Mouse (Mus musculus) CH12.LX (cell line): ENCODE data around the gene Ascl5. TPM values are rescaled to one million over a fixed set of nuclear protein-coding genes. Genes with fewer than 3 reads are reported as not detected.

Experiments used
- DNase-seq: peaks from one replicate; pipeline ENCODE4 v3.0.0-alpha.2; 2013; ENCODE audit errors: extremely low read depth
- H3K27ac ChIP-seq: 2 replicates; pipeline ENCODE4 v1.5.1; 2012; ENCODE audit warnings: low read depth, mild to moderate bottlenecking, control low read depth, moderate library complexity; ENCODE audit not compliant: insufficient read depth
- H3K27me3 ChIP-seq: replicated peaks from 2 replicates; pipeline ENCODE3; 2012; ENCODE audit warnings: inconsistent platforms
- H3K36me3 ChIP-seq, 2 experiments: replicated peaks in 1 of 2; 2 replicates each; pipeline versions ENCODE3 to v1.6.1; 2012; ENCODE audit warnings: inconsistent platforms in 1 of 2, low read length in 1 of 2, mild to moderate bottlenecking in 1 of 2, mixed read lengths in 1 of 2, moderate library complexity in 1 of 2; ENCODE audit not compliant: control insufficient read depth in 1 of 2, insufficient read depth in 1 of 2
- H3K4me1 ChIP-seq, 2 experiments: 2 replicates each; pipeline ENCODE4 v1.6.1; 2012; ENCODE audit warnings: inconsistent platforms in 1 of 2, moderate library complexity in 1 of 2; ENCODE audit not compliant: insufficient read depth in 2 of 2, control insufficient read depth in 1 of 2
- H3K4me2 ChIP-seq: 2 replicates; pipeline ENCODE4 v1.6.1; 2012; ENCODE audit warnings: low read depth, mild to moderate bottlenecking, control low read depth; ENCODE audit not compliant: poor library complexity, insufficient read depth, severe bottlenecking
- H3K4me3 ChIP-seq, 3 experiments: fragments of 150-350 bp in 1 of 3; sonication (generic) in 1 of 3; replicated peaks in 1 of 3; 2 replicates each; pipeline versions ENCODE3 to v1.5.1; 2011 to 2012; ENCODE audit warnings: low read depth in 2 of 3, low read length in 2 of 3, mild to moderate bottlenecking in 2 of 3, moderate library complexity in 2 of 3, control low read depth in 1 of 3, improper control_type of control experiment in 1 of 3, inconsistent platforms in 1 of 3, mixed read lengths in 1 of 3; ENCODE audit not compliant: poor library complexity in 1 of 3
- H3K79me2 ChIP-seq: replicated peaks from 2 replicates; pipeline ENCODE4 v1.6.1; 2012; ENCODE audit warnings: mild to moderate bottlenecking, moderate library complexity; ENCODE audit not compliant: control insufficient read depth, poor library complexity, insufficient read depth, severe bottlenecking; ENCODE audit errors: extremely low read depth
- H3K9ac ChIP-seq: 2 replicates; pipeline ENCODE4 v1.6.1; 2012; ENCODE audit warnings: low read depth, mild to moderate bottlenecking, control low read depth, moderate library complexity; ENCODE audit not compliant: insufficient read depth
- H3K9me3 ChIP-seq: replicated peaks from 2 replicates; pipeline ENCODE3; 2012; ENCODE audit warnings: low read length, inconsistent platforms, mixed read lengths
- BHLHE40 ChIP-seq: IDR thresholded peaks from 2 replicates; pipeline ENCODE4 v1.6.1; 2011; ENCODE audit warnings: mild to moderate bottlenecking, low read depth, low read length, improper control_type of control experiment
- CTCF ChIP-seq, 2 experiments: IDR thresholded peaks in 1 of 2; conservative IDR thresholded peaks in 1 of 2; 2 replicates each; pipeline ENCODE4 v1.5.1; 2011 to 2012; ENCODE audit warnings: low read depth in 2 of 2, low read length in 2 of 2, improper control_type of control experiment in 1 of 2, inconsistent platforms in 1 of 2, mild to moderate bottlenecking in 1 of 2, moderate library complexity in 1 of 2
- E2F4 ChIP-seq: IDR thresholded peaks from 2 replicates; pipeline ENCODE4 v1.6.1; 2011; ENCODE audit warnings: low read depth, low read length, improper control_type of control experiment; ENCODE audit not compliant: insufficient replicate concordance
- ETS1 ChIP-seq: conservative IDR thresholded peaks from 2 replicates; pipeline ENCODE4 v1.6.1; 2012; ENCODE audit warnings: low read depth, mild to moderate bottlenecking, inconsistent platforms, low read length, improper control_type of control experiment, moderate library complexity
- GABPA ChIP-seq: IDR thresholded peaks from 2 replicates; pipeline ENCODE4 v1.6.1; 2012; ENCODE audit warnings: low read depth, low read length, improper control_type of control experiment, inconsistent platforms; ENCODE audit not compliant: insufficient replicate concordance
- HCFC1 ChIP-seq: IDR thresholded peaks from 2 replicates; pipeline ENCODE4 v1.6.1; 2012; ENCODE audit warnings: low read depth, mild to moderate bottlenecking, inconsistent platforms, low read length, improper control_type of control experiment
- IRF4 ChIP-seq: IDR thresholded peaks from 2 replicates; pipeline ENCODE4 v1.6.1; 2014; ENCODE audit warnings: low read depth, mild to moderate bottlenecking, inconsistent platforms, low read length, improper control_type of control experiment
- JUND ChIP-seq: conservative IDR thresholded peaks from 2 replicates; pipeline ENCODE4 v1.6.1; 2011; ENCODE audit warnings: low read depth, low read length, improper control_type of control experiment
- MAZ ChIP-seq: IDR thresholded peaks from 2 replicates; pipeline ENCODE4 v1.6.1; 2012; ENCODE audit warnings: low read depth, mild to moderate bottlenecking, inconsistent platforms, low read length, improper control_type of control experiment, moderate library complexity
- MXI1 ChIP-seq: IDR thresholded peaks from 2 replicates; pipeline ENCODE4 v1.6.1; 2011; ENCODE audit warnings: mild to moderate bottlenecking, low read depth, low read length, improper control_type of control experiment
- NELFE ChIP-seq: IDR thresholded peaks from 2 replicates; pipeline ENCODE4 v1.6.1; 2011; ENCODE audit warnings: low read depth, low read length, improper control_type of control experiment
- SIN3A ChIP-seq: IDR thresholded peaks from 2 replicates; pipeline ENCODE4 v1.6.1; 2012; ENCODE audit warnings: low read length, improper control_type of control experiment, inconsistent platforms
- SMC3 ChIP-seq: IDR thresholded peaks from 2 replicates; pipeline ENCODE4 v1.6.1; 2011; ENCODE audit warnings: low read depth, low read length, improper control_type of control experiment
- TBP ChIP-seq: conservative IDR thresholded peaks from 2 replicates; pipeline ENCODE4 v1.6.1; 2011; ENCODE audit warnings: low read depth, low read length, improper control_type of control experiment
- TCF12 ChIP-seq: IDR thresholded peaks from 2 replicates; pipeline ENCODE4 v1.6.1; 2014; ENCODE audit warnings: low read depth, mild to moderate bottlenecking, inconsistent platforms, low read length, improper control_type of control experiment
- UBTF ChIP-seq: IDR thresholded peaks from 2 replicates; pipeline ENCODE4 v1.6.1; 2012; ENCODE audit warnings: low read depth, mild to moderate bottlenecking, inconsistent platforms, low read length, improper control_type of control experiment, moderate library complexity
- USF2 ChIP-seq: conservative IDR thresholded peaks from 2 replicates; pipeline ENCODE4 v1.6.1; 2011; ENCODE audit warnings: low read depth, low read length, improper control_type of control experiment
- ZKSCAN1 ChIP-seq: IDR thresholded peaks from 2 replicates; pipeline ENCODE4 v1.6.1; 2012; ENCODE audit warnings: low read depth, inconsistent platforms, low read length, improper control_type of control experiment, borderline replicate concordance
- ZMIZ1 ChIP-seq: IDR thresholded peaks from 2 replicates; pipeline ENCODE4 v1.6.1; 2012; ENCODE audit warnings: low read depth, mild to moderate bottlenecking, inconsistent platforms, low read length, improper control_type of control experiment
- ZNF384 ChIP-seq: IDR thresholded peaks from 2 replicates; pipeline ENCODE4 v1.6.1; 2012; ENCODE audit warnings: low read depth, low read length, improper control_type of control experiment, inconsistent platforms
- dilution Hi-C: fragments of 300-500 bp; cut with MboI; formaldehyde crosslinking; loops from 2 replicates; pipeline ENCODE4 v1.14.3; 2020; ENCODE audit warnings: low sequenced_read_pairs; ENCODE audit not compliant: extremely low pct_unique_long_range_greater_than_20kb, extremely low pct_ligation_motif_present
- in situ Hi-C: fragments of 300-500 bp; cut with MboI; formaldehyde crosslinking; loops from 3 replicates; pipeline ENCODE4 v1.14.3; 2019; ENCODE audit warnings: low sequenced_read_pairs, low pct_ligation_motif_present, low pct_unique_long_range_greater_than_20kb, mixed read lengths
- polyA plus RNA-seq: library from polyadenylated mRNA; unstranded; fragments of >175 nt; gene quantifications from 2 replicates; pipeline ENCODE4 v1.2.1, GENCODE M21; 2012; ENCODE audit warnings: low read depth; ENCODE audit not compliant: insufficient read length
- total RNA-seq, 2 experiments: library from RNA; depleted of rRNA; stranded (reverse); fragments of 300-350 nt in 1 of 2; fragments of >200 nt in 1 of 2; gene quantifications; 2 replicates each; pipeline ENCODE4 v1.2.3; 2012 to 2014

Gene Ascl5
- total and polyA plus RNA-seq, 3 experiments, result not detected

- no peak overlapping the region for H3K4me3 ChIP-seq
- no peak overlapping the region for H3K4me2 ChIP-seq
- in situ Hi-C loops (no loop called here), dilution Hi-C loops (no loop called here)
- no peak overlapping the region for H3K9ac ChIP-seq
- DNase-seq, result no peak
- no peaks in the 10 kb centered on the region for H3K79me2 ChIP-seq
- H3K36me3 ChIP-seq, result no peaks in the 10 kb centered on the region
- no peaks in the 10 kb centered on the region for H3K9me3 ChIP-seq
- no peaks in the 10 kb centered on the region for H3K4me1 ChIP-seq
- H3K27ac ChIP-seq, result no peak overlapping the region
- TF ChIP-seq MAZ (no peak), TCF12 (no peak)
- peaks cover 58% of the 10 kb centered on the region for H3K27me3 ChIP-seq
Measured at GRCm38 (mm10) chr1:136055771-136056170, 5.2 kb downstream of the Ascl5 start.

DNA sequence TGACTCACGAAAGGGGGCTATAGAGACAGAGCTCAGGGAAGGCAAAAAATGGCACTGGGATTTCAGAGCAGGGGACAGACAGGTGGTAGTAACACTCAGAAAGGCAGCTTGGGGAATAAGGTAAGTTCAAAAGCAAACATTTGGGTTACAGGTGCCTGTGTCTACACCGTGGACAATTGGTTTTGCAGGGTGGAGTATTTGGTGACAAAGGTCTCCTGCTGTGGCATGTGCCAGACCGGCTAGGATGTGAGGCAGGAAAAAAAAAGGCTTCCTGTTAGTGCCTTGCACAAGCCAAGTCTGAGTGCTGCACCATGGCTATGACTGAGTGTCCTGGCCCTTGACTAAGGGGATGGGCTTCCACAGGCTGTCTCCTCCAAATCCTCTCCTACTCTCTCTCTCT, 8.0 kb downstream of the Ascl5 start:
- Histone ChIP-seq H3K4me2 (no peak overlapping the region), H3K27me3 (peaks cover 44% of the 10 kb centered on the region), H3K36me3 (no peaks in the 10 kb centered on the region), H3K79me2 (no peaks in the 10 kb centered on the region), H3K27ac (no peak overlapping the region), H3K9me3 (no peaks in the 10 kb centered on the region), H3K4me3 (no peak overlapping the region), H3K4me1 (peaks cover 0 to 6% of the 10 kb centered on the region in 2 experiments; a peak in 1 of 4 replicates), H3K9ac (no peak overlapping the region)
- DNase-seq, result no peak
- in situ Hi-C loops, result no loop called here
- dilution Hi-C loops, result no loop called here
- TF ChIP-seq NELFE (no peak), ZKSCAN1 (no peak), GABPA (no peak), HCFC1 (no peak), E2F4 (no peak), USF2 (no peak), ZMIZ1 (no peak), IRF4 (no peak), UBTF (no peak), JUND (no peak), ZNF384 (no peak), TBP (no peak), BHLHE40 (no peak), MAZ (no peak), TCF12 (no peak), ETS1 (no peak), SMC3 (no peak), MXI1 (no peak), CTCF (conservative IDR thresholded peaks at IDR 0.05 in 1 of 2, IDR thresholded peaks at IDR 0.05 in 1 of 2; ENCODE audit: low read depth in 2 of 2, low read length in 2 of 2) (no peak), SIN3A (no peak)
